Mouse (Mus musculus) stomach, postnatal 0 days (tissue): ENCODE results near the gene Adamts13. TPM values are rescaled to one million over a fixed set of nuclear protein-coding genes. Genes with fewer than 3 reads are reported as not detected.

Experiments
- ATAC-seq: fragments of 200-750 bp; cut with Nextera tagmentation; 2 replicates; pipeline ENCODE4 v1.8.0; 2017; ENCODE audit not compliant: low FRiP score, low TSS enrichment
- DNase-seq: peaks from one replicate; pipeline ENCODE4 v3.0.0-alpha.2; 2016; ENCODE audit warnings: low spot score
- H3K27ac ChIP-seq: fragments of 300-500 bp; sonication (generic); replicated peaks from 2 replicates; pipeline ENCODE4 v1.5.1; 2014; ENCODE audit warnings: mild to moderate bottlenecking, control low read depth
- H3K27me3 ChIP-seq: fragments of 300-500 bp; sonication (generic); 2 replicates; pipeline ENCODE4 v1.6.1; 2014; ENCODE audit warnings: low read length; ENCODE audit not compliant: control insufficient read depth, insufficient read depth
- H3K36me3 ChIP-seq: fragments of 300-500 bp; sonication (generic); 2 replicates; pipeline ENCODE4 v1.6.1; 2014; ENCODE audit warnings: low read length, mixed read lengths; ENCODE audit not compliant: control insufficient read depth, insufficient read depth
- H3K4me1 ChIP-seq: fragments of 300-500 bp; sonication (generic); replicated peaks from 2 replicates; pipeline ENCODE4 v1.6.1; 2014; ENCODE audit warnings: antibody characterized with exemption; ENCODE audit not compliant: control insufficient read depth, insufficient read depth
- H3K4me2 ChIP-seq: fragments of 300-500 bp; sonication (generic); replicated peaks from 2 replicates; pipeline ENCODE4 v1.6.1; 2014; ENCODE audit warnings: low read depth, mild to moderate bottlenecking, control low read depth, moderate library complexity
- H3K4me3 ChIP-seq: fragments of 300-500 bp; sonication (generic); 2 replicates; pipeline ENCODE4 v1.5.1; 2014; ENCODE audit warnings: low read depth, low read length, control low read depth
- H3K9ac ChIP-seq: fragments of 300-500 bp; sonication (generic); 2 replicates; pipeline ENCODE4 v1.6.1; 2014; ENCODE audit warnings: mild to moderate bottlenecking, low read length, control low read depth, mixed read lengths
- H3K9me3 ChIP-seq: fragments of 300-500 bp; sonication (generic); 2 replicates; pipeline ENCODE4 v1.6.1; 2016; ENCODE audit warnings: low read length; ENCODE audit not compliant: control insufficient read depth
- CTCF ChIP-seq: IDR thresholded peaks from 2 replicates; pipeline ENCODE4 v1.5.1; 2016; ENCODE audit warnings: antibody characterized with exemption, low read depth, mild to moderate bottlenecking, moderate library complexity
- EP300 ChIP-seq: optimal IDR thresholded peaks from 2 replicates; pipeline ENCODE3; 2016; ENCODE audit warnings: antibody characterized with exemption
- WGBS: fragments of 180-500 bp; shearing (Covaris S2); extraction: QIAGEN DNeasy Blood & Tissue Kit; methylation state at CpG from one replicate; pipeline ENCODE4 v1.1.7; 2014; 5-methylcytosine and 5-hydroxymethylcytosine counted together
- polyA plus RNA-seq: library from polyadenylated mRNA; unstranded; fragments of >200 nt; fragmentation: Nextera tagmentation; extraction: Ambion mirVana; gene quantifications from 2 replicates; pipeline ENCODE4 v1.2.1, GENCODE M21; 2015

Gene Adamts13
- polyA plus RNA-seq, 1 experiment from 2014 or later, result 0.10 TPM

DNA sequence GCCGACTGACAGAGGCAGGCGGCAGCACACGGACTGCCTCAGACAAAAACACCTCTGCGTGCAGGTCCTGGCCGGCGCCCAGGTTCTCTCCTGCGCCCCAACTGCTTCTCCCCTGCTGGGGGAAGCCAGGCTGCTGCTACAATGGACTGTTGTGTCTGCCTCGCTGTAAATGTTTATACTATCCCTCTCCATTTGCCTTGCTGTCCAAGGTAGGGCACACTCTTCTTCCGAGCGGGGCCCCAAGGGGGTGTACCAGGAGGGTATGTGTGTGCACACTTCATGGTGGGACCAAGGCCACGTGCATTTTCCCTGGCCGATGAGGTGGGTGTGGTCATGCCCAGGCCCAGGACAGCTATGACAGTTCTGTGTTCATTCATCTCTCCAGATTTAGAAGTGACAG lies 85.5 kb downstream of the Adamts13 start:
- DNase-seq, result no peak
- no peak overlapping the region for H3K27ac ChIP-seq

DNA sequence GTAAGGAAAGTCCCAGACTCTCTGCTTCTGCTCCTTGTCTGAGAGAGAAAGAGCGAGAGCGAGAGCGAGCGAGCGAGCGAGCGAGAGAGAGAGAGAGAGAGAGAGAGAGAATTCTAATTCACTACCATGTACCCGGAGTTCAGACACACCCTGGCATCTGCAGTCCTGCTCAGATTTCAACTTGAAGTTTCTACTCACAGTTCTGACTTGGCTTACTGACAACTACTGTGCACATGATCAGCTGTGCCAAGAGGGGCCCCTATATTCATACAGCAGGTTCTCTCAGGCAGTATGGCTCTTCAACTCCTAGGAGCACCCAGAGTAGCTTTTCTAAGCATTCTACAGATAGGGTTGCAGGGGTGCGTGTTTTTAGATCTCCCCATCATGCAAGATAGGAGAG lies 86.0 kb downstream of the Adamts13 start:
- no peak overlapping the region for H3K4me2 ChIP-seq
- no peak for DNase-seq
- 72% methylated on average over 9 of the region's 9 CpGs for WGBS

More for the DNA sequence above, 85.5 kb downstream of the Adamts13 start:
- Histone ChIP-seq H3K4me2 (no peak overlapping the region), H3K27me3 (no peaks in the 10 kb centered on the region), H3K4me1 (0 out of 2 replicates have a peak, but pooled peaks cover 2% of the 10 kb centered on the region), H3K4me3 (no peak overlapping the region), H3K9ac (peak overlapping the region; percentile 13; the same call in 1 of the 2 replicates), H3K36me3 (no peaks in the 10 kb centered on the region), H3K9me3 (no peaks in the 10 kb centered on the region)
- 17% methylated on average over 12 of the region's 12 CpGs for WGBS
- ATAC-seq, result no peak
- TF ChIP-seq CTCF (peak; percentile 11; the same call in 1 of the 2 replicates), EP300 (no peak)

More for the DNA sequence above, 86.0 kb downstream of the Adamts13 start:
- no peak overlapping the region for H3K4me3 ChIP-seq
- no peaks in the 10 kb centered on the region for H3K9me3 ChIP-seq
- no peaks in the 10 kb centered on the region for H3K36me3 ChIP-seq
- TF ChIP-seq EP300 (no peak), CTCF (no peak)
- ATAC-seq, result no peak
- H3K27ac ChIP-seq, result no peak overlapping the region
- H3K9ac ChIP-seq, result peak overlapping the region; percentile 13; the same call in 1 of the 2 replicates
- H3K27me3 ChIP-seq, result no peaks in the 10 kb centered on the region
- 0 out of 2 replicates have a peak, but pooled peaks cover 2% of the 10 kb centered on the region for H3K4me1 ChIP-seq

Other genes starting within 250 kb of the Adamts13 start
- 0.39 TPM in 2 replicates for gene Abo, start 108.4 kb upstream of the Adamts13 start, polyA plus RNA-seq
- gene Surf6, start 70.5 kb upstream of the Adamts13 start, polyA plus RNA-seq, result 12.5 and 12.8 TPM in 2 replicates
- gene Med22, start 62.7 kb upstream of the Adamts13 start, polyA plus RNA-seq, result 22.5 and 23.9 TPM in 2 replicates
- gene Rpl7a, start 62.7 kb upstream of the Adamts13 start, polyA plus RNA-seq, result 477 and 505 TPM in 2 replicates
- gene Surf2, start 57.0 kb upstream of the Adamts13 start, polyA plus RNA-seq, result 26.2 and 26.5 TPM in 2 replicates
- gene Surf1, start 56.9 kb upstream of the Adamts13 start, polyA plus RNA-seq, result 64.7 and 68.2 TPM in 2 replicates
- gene Surf4, start 39.5 kb upstream of the Adamts13 start, polyA plus RNA-seq, result 175 and 183 TPM in 2 replicates
- 0.08 TPM in 1 of 2 replicates, not detected in the other for gene Stkld1, start 39.4 kb upstream of the Adamts13 start, polyA plus RNA-seq
- gene Rexo4, start 9.0 kb upstream of the Adamts13 start, polyA plus RNA-seq, result 21.7 and 23.0 TPM in 2 replicates
- 35.1 and 37.7 TPM in 2 replicates for gene Cacfd1, start 36.5 kb downstream of the Adamts13 start, polyA plus RNA-seq
- 2.0 and 2.7 TPM in 2 replicates for gene Slc2a6, start 54.6 kb downstream of the Adamts13 start, polyA plus RNA-seq
- gene Mymk, start 98.8 kb downstream of the Adamts13 start, polyA plus RNA-seq, result 0.55 and 1.1 TPM in 2 replicates
- gene Adamtsl2, start 106.0 kb downstream of the Adamts13 start, polyA plus RNA-seq, result 1.4 and 3.4 TPM in 2 replicates
- gene Fam163b, start 169.1 kb downstream of the Adamts13 start, polyA plus RNA-seq, result 0.07 and 0.13 TPM in 2 replicates
- 0.13 and 0.22 TPM in 2 replicates for gene Dbh, start 191.8 kb downstream of the Adamts13 start, polyA plus RNA-seq